Mouse (Mus musculus): Measurements from ENCODE around the gene Gns.
A peak's percentile ranks its signal among the peaks of the same experiment; 100 is the strongest.

The Gns gene

DNA sequence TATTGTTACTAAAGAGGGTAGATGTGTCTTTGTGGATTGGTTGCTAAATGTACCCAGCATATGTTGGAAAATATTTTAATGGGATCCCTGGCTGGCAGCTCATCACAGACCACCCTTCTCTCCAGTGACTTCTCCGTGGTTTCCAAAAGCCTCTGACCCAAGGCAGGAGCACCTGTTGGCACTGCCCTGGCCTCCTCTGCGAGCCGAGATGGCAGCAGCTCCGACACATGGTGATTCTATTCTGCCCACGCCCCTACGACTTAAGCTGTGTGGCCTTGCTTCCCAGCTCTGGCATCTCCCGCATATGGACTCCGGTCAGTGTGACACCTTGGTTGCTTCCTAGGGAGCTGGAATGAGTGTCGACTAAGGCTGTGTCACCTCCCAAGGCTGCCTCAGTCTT is 38.2 kb downstream of the Gns start:
- no peak for DNase-seq (ENCODE audit: low spot score in 2 of 2)

- DNase-seq (ENCODE audit: low spot score in 2 of 2), result no peak
These were observed 39.1 kb downstream of the Gns start for GRCm38 (mm10) chr10:121403946-121404345.

DNA sequence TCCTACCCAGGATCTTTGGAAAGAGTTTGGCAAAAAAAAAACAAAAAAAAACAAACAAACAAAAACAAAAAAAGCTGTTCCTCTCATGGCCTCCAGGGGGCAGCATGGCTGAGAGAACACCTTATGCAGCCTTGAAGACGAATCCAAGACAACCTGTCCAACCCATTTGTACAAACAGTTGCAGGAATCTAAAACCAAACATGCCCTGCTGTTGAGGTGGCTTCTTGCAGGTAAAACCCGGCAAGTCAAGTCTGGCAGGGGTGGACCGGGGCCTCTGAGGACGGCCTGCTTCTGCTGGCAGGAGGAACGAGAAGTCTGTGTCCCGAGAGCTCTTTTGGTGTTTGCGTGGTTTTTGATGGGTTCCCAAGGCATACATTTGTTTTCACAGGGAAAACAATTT is 44.8 kb downstream of the Gns start:
- DNase-seq (ENCODE audit: low spot score in 2 of 2), result no peak

DNA sequence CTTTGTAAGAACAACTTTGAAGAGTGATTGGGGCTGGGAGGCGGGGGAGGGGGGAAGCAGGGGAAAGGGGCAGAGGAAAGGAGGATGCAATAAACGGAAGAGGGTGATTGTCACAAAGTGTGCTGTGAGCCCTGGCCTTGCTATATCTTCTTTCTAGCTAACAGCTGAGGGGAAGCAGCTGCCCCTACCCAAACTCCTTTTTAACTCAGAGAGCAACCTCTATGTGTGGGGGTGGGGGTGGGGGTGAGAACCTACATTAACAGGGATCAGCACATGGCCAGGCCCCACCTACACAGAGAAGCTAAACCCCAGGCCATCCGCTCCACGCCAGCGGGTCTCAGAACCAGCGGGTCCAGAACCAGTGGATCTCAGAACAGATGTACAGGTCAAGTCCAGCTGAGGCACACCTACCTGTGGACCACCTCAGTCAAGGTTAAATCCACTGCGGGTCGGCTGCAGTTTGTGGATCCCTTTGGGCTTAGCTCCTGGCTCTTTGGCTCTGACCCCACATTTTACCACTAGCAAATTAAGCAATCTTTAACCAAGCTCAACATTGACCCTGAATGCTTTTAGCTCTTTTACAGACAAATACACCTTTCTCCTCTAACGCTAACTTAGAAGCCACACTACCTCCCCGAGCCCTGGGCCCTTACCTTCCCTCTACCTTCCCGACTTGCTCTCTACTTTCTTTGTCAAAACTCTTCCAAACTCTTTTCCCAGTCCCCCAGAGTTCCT is 47.0 kb downstream of the Gns start:
- no peak for DNase-seq (ENCODE audit: low spot score in 2 of 2)

DNA sequence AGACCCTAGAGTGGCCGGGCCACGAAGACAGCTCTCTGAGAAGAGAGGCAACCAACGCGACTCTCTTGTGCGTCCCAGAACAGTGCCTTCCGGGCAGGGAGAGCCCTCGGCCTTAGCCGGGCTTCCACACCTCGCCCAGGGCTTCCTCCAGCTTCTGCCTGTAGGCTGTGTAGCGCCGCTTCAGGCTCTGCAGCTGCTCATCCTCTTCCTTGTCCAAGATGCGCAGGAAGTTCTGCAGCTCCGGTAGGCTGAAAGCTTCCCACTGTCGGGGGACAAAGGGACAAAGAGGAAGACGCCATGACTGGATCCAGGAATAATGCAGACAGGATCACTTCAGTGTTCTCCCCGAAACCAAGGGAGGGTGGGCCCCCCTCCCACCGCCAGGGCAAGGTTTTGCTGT is 47.9 kb downstream of the Gns start:
- DNase-seq (ENCODE audit: low spot score in 2 of 2), result no peak

GRCm38 (mm10) chr10:121414127-121414526 is 49.2 kb downstream of the Gns start:
- no peak for DNase-seq (ENCODE audit: low spot score in 2 of 2)

- DNase-seq (ENCODE audit: low spot score in 2 of 2), result no peak
These were observed 53.9 kb downstream of the Gns start for GRCm38 (mm10) chr10:121418835-121419234.

DNA sequence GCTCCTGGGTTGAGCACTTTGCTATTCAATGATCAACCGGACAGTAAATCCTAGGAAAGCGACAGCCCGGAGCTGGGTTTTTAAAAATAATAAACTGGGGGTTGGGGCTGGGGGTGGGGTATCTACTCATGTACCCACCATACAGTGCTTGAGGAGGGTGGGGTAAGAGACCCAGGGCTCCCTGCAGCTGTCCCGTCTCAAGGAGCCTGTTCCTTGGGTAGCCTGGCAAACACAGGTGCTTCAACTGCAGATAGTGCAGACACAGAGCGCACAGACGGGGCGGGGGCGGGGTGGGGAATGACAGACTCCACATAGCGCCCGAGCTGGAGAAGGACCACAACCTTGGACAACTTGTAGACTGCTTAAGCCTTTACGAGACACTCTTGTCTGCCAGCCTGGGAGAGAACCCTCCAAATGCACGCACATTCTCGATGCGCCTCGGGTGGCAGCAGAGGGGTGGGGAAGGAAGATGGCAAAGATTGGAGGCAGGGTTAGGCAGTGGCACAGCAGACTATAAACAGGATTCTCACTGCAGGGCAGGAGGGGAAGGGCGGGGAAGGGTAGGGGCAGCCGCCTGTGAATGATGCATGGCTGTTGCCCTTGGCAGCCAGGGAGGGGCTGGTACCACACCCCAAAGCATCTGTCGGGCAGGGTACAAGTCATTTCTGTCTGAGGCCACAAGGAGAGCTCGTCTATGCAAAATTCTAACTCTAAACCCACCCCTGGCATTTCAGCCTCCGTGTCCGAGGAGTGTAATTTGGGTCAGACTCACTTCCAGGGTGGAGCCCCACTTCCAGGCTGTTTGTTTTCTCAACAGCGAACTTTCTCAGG is 55.0 kb downstream of the Gns start:
- no peak for DNase-seq (ENCODE audit: low spot score in 2 of 2)

DNA sequence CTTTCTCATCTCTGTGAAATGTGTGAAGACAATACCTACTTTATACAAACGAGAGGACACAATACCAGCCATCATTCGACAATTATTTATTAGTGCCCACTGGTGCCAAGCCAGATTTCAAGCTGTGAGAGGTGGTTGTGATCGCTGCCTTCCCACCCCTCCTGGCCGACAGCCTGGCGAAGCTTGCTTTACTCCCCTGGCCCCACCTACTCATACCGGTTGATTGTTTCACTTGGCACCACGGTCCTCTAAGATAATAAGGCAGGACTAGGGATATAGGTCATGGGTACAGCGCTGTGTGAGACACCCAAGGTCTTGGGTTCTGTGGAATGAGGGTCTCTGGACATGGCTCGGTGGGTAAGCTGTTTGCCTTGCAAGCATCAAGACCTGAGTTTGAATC is 56.1 kb downstream of the Gns start:
- no peak for DNase-seq (ENCODE audit: low spot score in 2 of 2)

DNA sequence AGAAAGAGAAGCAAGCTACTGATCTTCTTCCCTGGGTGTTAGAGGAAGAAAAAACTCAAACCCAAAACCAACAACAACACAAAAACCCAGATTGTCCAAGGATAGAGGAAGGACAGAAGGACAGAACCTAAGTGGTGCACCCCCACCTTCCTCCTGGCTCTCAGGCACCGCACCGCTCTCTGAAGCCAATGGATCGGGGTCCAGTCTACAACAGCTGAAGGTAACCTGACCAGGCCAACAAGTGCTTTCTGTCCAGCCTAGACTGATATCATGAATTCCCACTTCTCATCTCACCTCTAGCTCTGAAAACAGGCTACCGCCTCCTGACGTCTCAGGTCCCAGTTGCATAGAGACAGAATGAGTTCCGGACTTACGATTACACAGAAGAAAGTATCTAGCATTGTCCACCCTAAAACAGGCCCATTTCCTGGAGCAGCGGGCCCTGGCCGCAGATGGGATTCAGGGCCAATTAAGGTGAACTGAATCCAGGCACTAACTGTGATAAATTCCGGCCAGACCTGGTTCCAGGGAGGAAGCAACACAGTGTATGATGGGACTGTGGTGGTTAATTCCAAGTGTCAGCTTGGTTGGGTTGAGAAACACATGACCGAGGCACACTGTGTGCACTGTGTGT is 56.9 kb downstream of the Gns start:
- DNase-seq (ENCODE audit: low spot score in 2 of 2), result no peak

GRCm38 (mm10) chr10:121422294-121422693 is 57.4 kb downstream of the Gns start:
- no peak for DNase-seq (ENCODE audit: low spot score in 2 of 2)

DNA sequence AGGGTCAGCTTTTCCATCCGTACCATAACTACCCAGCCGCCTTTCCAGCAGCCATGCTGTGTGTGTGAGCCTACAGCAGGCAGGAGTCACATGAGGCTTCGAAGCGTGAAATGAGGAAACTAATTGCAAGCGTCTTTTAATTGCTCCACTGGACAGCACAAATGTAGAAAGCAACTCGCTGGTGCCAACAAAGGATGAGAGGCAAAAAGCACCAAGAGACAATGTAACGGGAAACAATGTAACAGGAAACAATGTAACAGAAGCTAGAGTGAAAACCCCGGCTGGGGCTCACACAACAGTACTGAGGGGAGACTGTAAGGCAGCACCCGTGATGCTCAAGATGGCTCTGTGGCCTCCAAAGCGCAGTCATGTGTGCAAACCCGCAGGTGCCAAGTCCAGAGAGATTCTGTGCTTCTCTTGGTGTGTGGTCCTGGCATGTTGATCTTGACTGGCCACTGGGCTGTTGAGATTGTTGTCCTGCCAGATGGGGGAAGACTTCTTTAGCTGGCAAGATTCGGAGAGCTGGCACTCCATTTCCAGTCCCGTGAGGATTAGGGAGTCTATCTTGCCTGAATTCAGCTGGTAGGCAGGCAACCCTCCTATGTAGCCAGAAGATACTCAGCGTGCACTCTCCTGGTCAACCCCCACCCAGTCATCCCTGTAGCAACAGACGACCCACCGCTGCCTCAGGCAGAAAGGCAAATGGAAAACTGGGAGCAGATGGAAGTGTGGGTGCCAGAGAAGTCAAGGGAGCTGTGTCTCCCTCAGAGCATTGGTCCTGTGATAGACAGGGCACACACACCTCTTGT is 58.9 kb downstream of the Gns start:
- DNase-seq (ENCODE audit: low spot score in 2 of 2), result no peak

DNA sequence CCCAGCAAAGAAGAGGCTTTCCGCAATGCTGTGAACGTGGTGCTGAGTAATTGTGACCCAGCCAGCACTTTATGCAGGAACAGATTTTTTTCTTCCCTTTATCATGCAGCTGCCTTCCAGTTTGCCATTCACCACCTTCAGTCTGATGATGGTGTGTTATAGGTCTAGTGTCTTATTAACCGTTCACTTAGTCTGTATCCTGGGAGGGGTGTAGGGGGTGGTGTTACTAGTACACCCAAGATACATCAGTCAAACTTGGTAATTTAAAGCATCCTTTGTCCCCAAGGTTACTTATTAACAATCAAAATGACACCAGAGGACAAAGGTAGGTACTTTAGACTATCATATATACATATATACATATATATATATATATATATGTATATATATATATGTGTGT is 59.6 kb downstream of the Gns start:
- no peak for DNase-seq (ENCODE audit: low spot score in 2 of 2)

- DNase-seq (ENCODE audit: low spot score in 2 of 2), result no peak
These were observed 60.2 kb downstream of the Gns start for GRCm38 (mm10) chr10:121425079-121425478.

DNA sequence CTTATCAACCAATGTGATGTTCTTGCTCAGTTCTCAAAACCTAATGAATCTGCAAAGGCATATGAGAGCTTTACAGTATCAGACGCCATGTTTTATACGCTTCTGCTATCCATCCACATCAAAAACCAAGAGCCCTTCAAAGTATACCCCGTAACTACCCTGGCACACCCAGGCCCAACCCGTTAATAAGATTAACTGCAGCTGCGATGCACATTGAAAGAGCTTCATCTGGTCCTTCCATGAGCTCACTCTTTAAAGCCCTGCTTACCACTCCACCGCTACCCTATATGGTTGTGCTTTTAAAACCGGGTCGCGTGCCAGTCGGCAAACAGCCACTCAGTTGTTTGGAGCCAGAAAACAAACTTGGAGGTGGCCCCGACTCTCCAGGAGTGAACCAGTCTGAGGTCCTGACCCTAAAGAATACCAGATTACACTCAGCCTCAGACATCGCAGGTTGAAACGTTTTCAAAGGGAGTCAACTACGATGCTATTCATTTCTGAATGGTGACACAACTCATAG is 60.7 kb downstream of the Gns start:
- no peak for DNase-seq (ENCODE audit: low spot score in 2 of 2)

DNA sequence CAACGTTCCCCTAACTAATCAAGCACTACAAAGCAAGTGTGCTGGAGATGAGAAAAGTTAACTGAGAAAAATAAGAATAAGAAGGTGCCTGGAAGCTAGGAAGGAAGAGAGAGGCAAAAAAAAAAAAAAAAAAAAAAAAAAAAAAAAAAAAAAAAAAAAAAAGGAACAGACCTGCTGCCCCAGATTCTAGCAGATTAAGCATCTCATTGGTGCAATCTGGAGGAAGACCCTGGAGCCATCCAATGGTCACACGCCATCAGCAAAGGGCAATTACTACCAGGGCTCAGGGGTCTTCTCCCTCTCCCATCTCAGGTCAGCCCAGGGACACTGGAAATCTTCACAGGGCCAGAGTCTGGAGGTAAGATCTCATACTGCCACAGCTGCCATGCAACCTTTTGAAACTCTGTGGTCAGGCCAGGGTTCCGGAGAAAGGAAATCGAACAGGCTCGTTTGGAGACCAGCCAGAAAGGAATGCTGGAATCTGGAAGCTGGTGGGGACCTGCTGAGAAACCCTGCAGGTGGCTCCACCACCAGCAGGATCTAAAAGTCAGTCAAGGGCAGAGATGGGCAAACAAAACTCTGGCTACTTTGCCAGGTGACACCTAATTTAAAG is 61.7 kb downstream of the Gns start:
- no peak for DNase-seq (ENCODE audit: low spot score in 2 of 2)

- DNase-seq (ENCODE audit: low spot score in 2 of 2), result no peak
These were observed 62.2 kb downstream of the Gns start for GRCm38 (mm10) chr10:121427136-121427535.

GRCm38 (mm10) chr10:121428011-121428711 is 63.3 kb downstream of the Gns start:
- DNase-seq (ENCODE audit: low spot score in 2 of 2), result peak; percentile 58 to 60

DNA sequence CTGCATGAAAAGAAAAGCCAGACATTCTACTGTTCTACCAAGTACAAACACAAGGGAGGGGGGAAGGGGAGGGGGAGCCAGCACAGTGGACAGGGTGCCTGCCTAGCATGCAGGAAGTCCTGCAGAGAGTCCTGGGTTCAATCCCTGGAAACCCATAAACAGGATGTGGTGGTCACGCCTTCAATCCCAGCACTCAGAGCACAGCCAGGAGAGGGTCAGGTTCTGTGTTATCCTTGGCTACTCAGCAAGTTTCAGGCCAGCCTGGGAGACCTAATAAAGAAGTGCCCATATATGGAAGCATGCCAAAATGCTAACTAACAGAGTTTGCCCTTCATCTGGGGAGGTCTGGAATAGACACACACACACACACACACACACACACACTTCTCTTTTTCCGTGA is 64.2 kb downstream of the Gns start:
- DNase-seq (ENCODE audit: low spot score in 2 of 2), result no peak

GRCm38 (mm10) chr10:121429581-121429980 is 64.7 kb downstream of the Gns start:
- DNase-seq (ENCODE audit: low spot score in 2 of 2), result no peak
